Mouse (Mus musculus) liver, adult 2 months (tissue): Measurements from ENCODE around the gene Gm42906.

Experiments
- CTCF ChIP-seq: fragments of 200-500 bp; IDR thresholded peaks from 2 replicates; pipeline ENCODE4 v1.5.1; 2011; ENCODE audit warnings: low read depth, low read length, control low read depth
- POLR2A ChIP-seq: fragments of 200-500 bp; IDR thresholded peaks from 2 replicates; pipeline ENCODE4 v1.6.1; 2011; ENCODE audit warnings: low read length, control low read depth; ENCODE audit not compliant: insufficient read depth; ENCODE audit errors: extremely low read depth

GRCm38 (mm10) chr5:151054743-151055114 lies 373.2 kb downstream of the Gm42906 start:
- TF ChIP-seq POLR2A (no peak), CTCF (no peak)
